Mouse (Mus musculus): ENCODE results near the gene Als2cr12. TPM values are rescaled to one million over a fixed set of nuclear protein-coding genes. Genes with fewer than 3 reads are reported as not detected.
"Not testable (repeated sequence)": the region's sequence is repeated elsewhere in the genome, so short reads cannot be mapped to it uniquely, and the experiment has no call there.

The Als2cr12 gene
- polyA plus RNA-seq, 1 experiment from 2014 or later = not detected

DNA sequence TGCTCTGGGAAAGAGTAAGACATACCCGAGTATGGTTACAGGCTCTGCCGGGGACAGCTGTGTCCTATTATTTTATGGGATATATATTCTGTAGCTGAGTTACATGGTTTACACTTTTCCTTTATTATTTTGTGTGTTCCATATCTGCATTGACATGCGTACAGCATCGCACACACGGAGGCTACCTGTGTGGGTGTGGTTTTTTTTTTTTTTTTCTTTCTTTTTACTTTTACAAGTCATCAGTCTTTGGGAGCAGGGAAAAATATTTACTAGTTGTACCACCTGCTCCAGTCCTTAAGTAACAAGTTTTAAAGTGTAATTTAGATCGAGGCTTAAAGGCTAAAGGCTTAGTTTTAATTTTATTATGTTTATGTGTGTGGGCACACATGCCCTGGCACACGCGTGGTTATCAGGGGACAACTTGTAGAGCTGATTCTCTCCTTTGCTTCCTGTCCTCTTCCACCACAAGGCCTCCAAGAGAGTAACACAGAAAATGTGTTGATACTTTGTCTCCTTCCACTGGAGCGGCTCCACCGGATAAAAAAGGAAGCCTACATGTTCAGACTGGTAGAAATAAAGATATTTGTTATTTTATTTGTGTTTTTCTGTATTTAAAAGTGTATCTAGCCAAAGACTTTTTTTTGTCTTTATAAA lies 15.0 kb upstream of the Als2cr12 start:
- Histone ChIP-seq H3K9me3 (no peaks in the 10 kb centered on the region), H3K27me3 (replicated peaks) (no peaks in the 10 kb centered on the region), H3K4me1 (peaks cover 30% of the 10 kb centered on the region), H3K9ac (peak overlapping the region; percentile 88), H3K27ac (replicated peaks) (peak overlapping the region; percentile 99), H3K4me2 (peak overlapping the region; percentile 85), H3K36me3 (peaks cover 17% of the 10 kb centered on the region), H3K4me3 (peak overlapping the region; percentile 78)
- ATAC-seq (ENCODE audit: extremely low read depth, insufficient number of reproducible peaks, low FRiP score, low TSS enrichment) = no peak
- 45% methylated on average over 10 of the region's 10 CpGs for WGBS

DNA sequence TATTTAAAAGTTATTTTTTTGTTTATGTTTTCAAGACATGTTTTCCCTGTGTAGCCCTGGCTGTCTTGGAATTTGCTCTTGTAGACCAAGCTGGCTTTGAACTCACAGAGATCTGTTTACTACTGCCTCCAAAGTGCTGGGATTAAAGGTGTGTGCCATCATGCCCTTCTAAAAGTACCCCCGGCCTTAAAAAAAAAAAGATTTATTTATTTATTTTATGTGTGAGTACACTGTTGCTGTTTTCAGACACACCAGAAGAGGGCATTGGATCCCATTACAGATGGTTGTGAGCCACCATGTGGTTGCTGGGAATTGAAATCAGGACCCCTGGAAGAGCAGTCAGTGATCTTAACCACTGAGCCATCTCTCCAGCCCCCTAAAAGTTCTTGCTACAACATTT lies 14.3 kb upstream of the Als2cr12 start:
- not testable (repeated sequence) for H3K36me3 ChIP-seq; H3K9ac ChIP-seq; H3K27me3 ChIP-seq (replicated peaks); H3K4me2 ChIP-seq; ATAC-seq (ENCODE audit: extremely low read depth, insufficient number of reproducible peaks, low FRiP score, low TSS enrichment); H3K9me3 ChIP-seq; H3K4me3 ChIP-seq; H3K27ac ChIP-seq (replicated peaks)
- WGBS = 76% methylated on average over 1 of the region's 1 CpGs
- peaks cover 22% of the 10 kb centered on the region for H3K4me1 ChIP-seq

DNA sequence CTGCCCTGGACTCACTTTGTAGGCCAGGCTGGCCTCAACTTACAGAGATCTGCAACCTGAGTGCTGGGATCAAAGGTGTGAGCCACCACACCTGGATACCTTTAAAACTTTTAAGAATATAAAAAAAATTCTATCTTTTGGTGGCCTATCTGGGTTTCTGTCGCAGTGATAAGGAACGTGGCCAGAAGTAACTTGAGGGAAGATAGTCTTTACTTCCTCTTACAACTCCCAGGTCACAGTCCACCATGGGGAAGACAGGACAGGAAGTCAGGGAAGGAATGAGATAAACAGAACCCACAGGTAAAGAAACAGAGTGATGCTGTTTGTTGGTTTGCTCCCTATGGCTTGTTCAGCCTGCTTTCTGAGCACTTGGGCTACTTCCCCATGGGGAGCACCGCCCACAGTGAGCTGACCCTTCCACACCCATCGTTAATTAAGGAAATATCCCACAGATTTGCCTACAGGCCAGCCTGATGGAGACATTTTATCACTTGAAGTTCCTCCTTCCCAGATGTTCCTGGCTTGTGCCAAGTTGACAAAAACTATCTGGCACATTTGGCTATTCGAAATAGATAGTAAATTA lies 4.9 kb upstream of the Als2cr12 start:
- not testable (repeated sequence) for H3K9me3 ChIP-seq; H3K9ac ChIP-seq; H3K27me3 ChIP-seq (replicated peaks); H3K4me1 ChIP-seq; H3K36me3 ChIP-seq; H3K4me3 ChIP-seq; H3K27ac ChIP-seq (replicated peaks); ATAC-seq (ENCODE audit: extremely low read depth, insufficient number of reproducible peaks, low FRiP score, low TSS enrichment); H3K4me2 ChIP-seq
- WGBS = 62% methylated on average over 5 of the region's 5 CpGs

DNA sequence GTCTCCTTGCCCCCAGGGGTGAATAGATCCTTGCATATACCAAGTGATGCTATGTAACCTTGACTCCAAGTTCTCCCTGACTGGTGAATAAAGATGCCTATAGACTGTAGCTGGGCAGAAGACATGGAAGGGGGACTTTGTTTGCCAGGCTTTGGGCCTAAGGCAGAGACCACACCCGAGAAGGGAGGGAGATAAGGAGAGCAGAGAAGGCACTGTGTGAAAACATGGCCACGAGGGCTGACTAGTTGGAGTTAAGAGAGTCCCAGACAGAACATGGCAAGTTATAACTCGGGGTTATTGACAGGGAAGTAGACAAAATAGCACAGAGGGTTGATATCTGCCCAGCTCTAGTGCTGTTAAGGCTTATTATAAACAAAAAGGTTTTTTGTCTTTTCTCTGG lies 4.2 kb upstream of the Als2cr12 start:
- 33% methylated on average over 3 of the region's 3 CpGs for WGBS
- Histone ChIP-seq H3K4me3 (no peak overlapping the region), H3K4me2 (no peak overlapping the region), H3K27me3 (replicated peaks) (no peaks in the 10 kb centered on the region), H3K27ac (replicated peaks) (no peak overlapping the region), H3K9me3 (0 out of 2 replicates have a peak, but pooled peaks cover 3% of the 10 kb centered on the region), H3K4me1 (no peaks in the 10 kb centered on the region), H3K9ac (no peak overlapping the region), H3K36me3 (no peaks in the 10 kb centered on the region)
- ATAC-seq (ENCODE audit: extremely low read depth, insufficient number of reproducible peaks, low FRiP score, low TSS enrichment) = no peak

DNA sequence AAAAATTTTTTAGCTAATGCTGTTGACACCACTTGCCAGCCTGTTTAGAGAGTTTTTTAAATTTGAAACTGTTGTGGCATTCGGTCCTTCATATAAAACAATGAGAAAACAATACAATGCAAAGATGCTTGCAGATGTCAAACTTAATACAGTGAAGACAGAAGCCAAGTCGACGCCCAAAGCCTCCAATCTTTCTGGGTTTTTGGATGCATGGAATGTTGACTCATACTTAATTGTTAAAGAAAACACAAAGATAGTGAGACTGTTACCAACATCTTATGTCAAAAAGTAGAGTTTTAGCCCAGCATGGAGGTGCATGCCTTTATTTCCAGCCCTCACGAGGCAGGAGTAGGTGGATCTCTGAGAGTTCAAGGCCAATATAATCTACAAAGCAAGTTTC lies 3.0 kb upstream of the Als2cr12 start:
- no peak for ATAC-seq (ENCODE audit: extremely low read depth, insufficient number of reproducible peaks, low FRiP score, low TSS enrichment)

DNA sequence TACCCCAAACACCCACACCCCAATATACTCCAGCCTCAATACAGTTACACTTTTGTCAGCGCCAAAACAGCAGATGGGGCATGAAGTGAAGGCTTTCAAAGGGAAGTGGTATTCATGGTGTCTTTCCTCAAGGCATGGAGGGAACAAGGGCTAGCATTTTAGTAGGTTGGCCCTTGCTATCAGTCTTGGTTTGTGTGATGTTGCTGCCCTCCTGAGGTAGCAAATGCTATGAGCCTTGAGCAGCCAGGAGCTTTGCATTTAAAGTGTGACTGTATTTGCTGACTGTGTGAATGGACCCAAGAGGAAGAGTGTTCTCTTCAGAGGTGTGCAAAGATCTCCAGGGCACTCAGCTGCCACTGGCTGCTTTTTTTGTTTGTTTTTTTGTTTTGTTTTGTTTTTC lies 1.8 kb upstream of the Als2cr12 start:
- not testable (repeated sequence) for H3K4me2 ChIP-seq; H3K27ac ChIP-seq (replicated peaks); H3K9ac ChIP-seq; H3K4me3 ChIP-seq; H3K4me1 ChIP-seq; H3K36me3 ChIP-seq; H3K9me3 ChIP-seq; ATAC-seq (ENCODE audit: extremely low read depth, insufficient number of reproducible peaks, low FRiP score, low TSS enrichment); H3K27me3 ChIP-seq (replicated peaks)
- 61% methylated on average over 1 of the region's 1 CpGs for WGBS

More for the DNA sequence above, 3.0 kb upstream of the Als2cr12 start:
- no peak overlapping the region for H3K4me2 ChIP-seq
- WGBS = 80% methylated on average over 4 of the region's 4 CpGs
- no peak overlapping the region for H3K9ac ChIP-seq
- no peaks in the 10 kb centered on the region for H3K4me1 ChIP-seq
- H3K27ac ChIP-seq (replicated peaks) = no peak overlapping the region
- no peaks in the 10 kb centered on the region for H3K36me3 ChIP-seq
- no peaks in the 10 kb centered on the region for H3K9me3 ChIP-seq
- H3K27me3 ChIP-seq (replicated peaks) = no peaks in the 10 kb centered on the region
- no peak overlapping the region for H3K4me3 ChIP-seq

DNA sequence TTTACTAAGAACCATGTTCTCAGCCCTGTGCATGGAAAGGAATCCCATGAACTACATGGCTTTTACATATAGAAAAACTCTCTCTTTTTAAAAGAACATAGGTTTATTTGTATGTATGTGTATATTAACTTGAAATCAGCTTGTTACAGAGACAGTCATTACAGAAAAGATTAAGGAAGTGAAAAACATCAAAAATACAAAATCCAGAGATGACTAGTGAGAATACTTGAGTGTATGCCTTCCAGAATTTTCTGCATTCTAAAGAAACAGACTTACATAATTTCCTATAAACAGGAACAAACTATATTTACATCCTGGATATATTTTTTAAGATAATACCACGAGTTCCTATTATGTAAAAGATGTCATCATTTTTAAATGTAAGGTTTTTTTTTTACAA lies 2.1 kb downstream of the Als2cr12 start:
- Histone ChIP-seq H3K36me3 (no peaks in the 10 kb centered on the region), H3K27me3 (replicated peaks) (no peaks in the 10 kb centered on the region), H3K4me1 (no peaks in the 10 kb centered on the region), H3K4me2 (no peak overlapping the region), H3K4me3 (no peak overlapping the region), H3K9me3 (no peaks in the 10 kb centered on the region), H3K27ac (replicated peaks) (no peak overlapping the region), H3K9ac (no peak overlapping the region)
- ATAC-seq (ENCODE audit: extremely low read depth, insufficient number of reproducible peaks, low FRiP score, low TSS enrichment) = no peak
- WGBS = 64% methylated on average over 1 of the region's 1 CpGs

DNA sequence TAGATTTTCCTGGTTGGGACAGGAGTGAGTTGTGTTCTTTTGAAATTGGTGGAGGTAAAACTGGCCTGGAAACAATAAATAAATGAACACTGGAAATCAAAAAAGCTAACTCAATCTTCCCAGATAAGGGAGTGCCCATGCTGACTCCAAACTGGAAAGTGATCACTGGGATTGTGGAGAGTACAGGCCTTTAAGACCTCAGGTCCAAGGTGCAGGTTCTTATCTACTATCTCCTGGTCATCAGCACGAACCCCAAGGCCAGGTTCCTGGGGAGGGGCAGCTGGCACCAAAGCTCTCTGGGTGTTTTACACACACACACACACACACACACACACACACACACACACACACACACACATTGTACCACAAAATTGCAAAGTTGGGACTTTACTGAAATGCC lies 4.1 kb downstream of the Als2cr12 start:
- H3K4me1 ChIP-seq; ATAC-seq (ENCODE audit: extremely low read depth, insufficient number of reproducible peaks, low FRiP score, low TSS enrichment); H3K9me3 ChIP-seq; H3K36me3 ChIP-seq; H3K4me2 ChIP-seq; H3K27ac ChIP-seq (replicated peaks); H3K4me3 ChIP-seq; H3K9ac ChIP-seq; H3K27me3 ChIP-seq (replicated peaks): not testable (repeated sequence)
- WGBS = 25% methylated on average over 1 of the region's 1 CpGs

DNA sequence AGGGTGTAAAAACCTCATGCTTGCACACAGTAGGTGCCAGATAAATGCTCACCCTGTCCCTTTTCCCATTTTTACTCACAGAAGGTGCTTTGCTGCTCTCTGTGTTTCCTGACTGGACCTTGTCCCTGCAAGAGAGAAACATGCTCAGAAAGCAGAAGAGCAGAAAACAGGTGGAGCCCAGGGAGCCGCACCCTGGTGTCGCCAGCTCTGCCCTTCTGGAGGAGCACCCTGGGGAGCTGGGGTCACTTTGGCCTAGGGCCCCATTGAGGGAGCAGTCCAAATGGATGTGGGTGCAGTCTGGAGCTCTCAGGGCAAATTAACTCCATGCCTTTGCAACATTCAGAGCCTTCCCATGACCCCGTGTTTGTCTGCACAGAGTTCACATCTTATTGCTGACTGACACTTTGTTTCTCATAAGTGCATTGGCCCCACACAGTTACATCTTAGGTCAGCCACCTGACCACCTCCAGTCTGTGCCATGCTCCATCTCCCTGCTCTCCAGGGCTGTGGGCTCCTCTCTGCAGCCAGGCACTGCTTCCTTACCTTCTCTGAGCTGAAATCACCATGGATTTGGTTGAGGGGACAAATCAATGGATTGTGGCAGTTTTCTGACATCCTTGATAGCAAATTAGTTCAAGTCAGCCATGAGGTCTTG lies 4.8 kb downstream of the Als2cr12 start:
- WGBS = 60% methylated on average over 2 of the region's 3 CpGs
- H3K4me2 ChIP-seq; H3K4me3 ChIP-seq; H3K9me3 ChIP-seq; ATAC-seq (ENCODE audit: extremely low read depth, insufficient number of reproducible peaks, low FRiP score, low TSS enrichment); H3K27me3 ChIP-seq (replicated peaks); H3K27ac ChIP-seq (replicated peaks); H3K9ac ChIP-seq; H3K36me3 ChIP-seq; H3K4me1 ChIP-seq: not testable (repeated sequence)

DNA sequence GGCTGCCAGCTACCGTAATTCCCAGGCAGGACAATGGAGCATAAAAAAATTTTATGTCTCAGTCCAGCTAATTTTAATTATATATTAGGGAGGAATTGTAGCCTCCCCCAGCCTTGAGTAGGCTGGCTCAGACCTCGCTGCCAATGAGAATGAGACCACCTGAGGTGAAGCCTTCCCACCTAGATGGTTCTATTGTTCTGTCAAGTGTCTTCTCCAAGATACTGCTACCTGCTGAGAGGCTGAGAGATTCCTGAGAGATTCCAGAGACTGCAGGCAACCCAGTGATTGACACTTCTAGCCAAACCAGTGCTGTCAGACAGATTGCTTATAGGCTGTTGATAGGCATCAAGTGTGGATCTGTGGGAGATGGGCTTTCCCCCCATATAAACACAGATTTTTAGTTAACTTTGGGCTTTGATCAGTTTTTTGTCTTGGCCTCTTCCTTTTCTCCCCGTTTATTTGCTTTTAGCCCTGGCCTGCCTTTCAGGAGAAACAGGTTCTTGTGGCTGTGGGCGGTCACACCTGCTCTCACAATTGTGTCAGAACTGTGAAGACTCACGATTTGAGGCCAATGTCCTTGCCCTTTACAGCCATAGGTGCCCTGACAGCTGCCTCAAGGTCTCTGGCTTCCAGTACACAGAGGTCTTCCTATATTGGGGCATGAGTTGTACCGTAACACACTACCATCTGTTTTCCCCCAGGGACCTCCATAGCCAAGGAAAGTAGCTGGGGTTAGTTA lies 5.6 kb downstream of the Als2cr12 start:
- Histone ChIP-seq H3K36me3 (no peaks in the 10 kb centered on the region), H3K27me3 (replicated peaks) (no peaks in the 10 kb centered on the region), H3K9ac (no peak overlapping the region), H3K27ac (replicated peaks) (no peak overlapping the region), H3K4me1 (no peaks in the 10 kb centered on the region), H3K4me2 (no peak overlapping the region), H3K4me3 (no peak overlapping the region), H3K9me3 (peaks cover 4% of the 10 kb centered on the region; the same call in 1 of the 2 replicates)
- WGBS = 63% methylated on average over 6 of the region's 6 CpGs
- no peak for ATAC-seq (ENCODE audit: extremely low read depth, insufficient number of reproducible peaks, low FRiP score, low TSS enrichment)

DNA sequence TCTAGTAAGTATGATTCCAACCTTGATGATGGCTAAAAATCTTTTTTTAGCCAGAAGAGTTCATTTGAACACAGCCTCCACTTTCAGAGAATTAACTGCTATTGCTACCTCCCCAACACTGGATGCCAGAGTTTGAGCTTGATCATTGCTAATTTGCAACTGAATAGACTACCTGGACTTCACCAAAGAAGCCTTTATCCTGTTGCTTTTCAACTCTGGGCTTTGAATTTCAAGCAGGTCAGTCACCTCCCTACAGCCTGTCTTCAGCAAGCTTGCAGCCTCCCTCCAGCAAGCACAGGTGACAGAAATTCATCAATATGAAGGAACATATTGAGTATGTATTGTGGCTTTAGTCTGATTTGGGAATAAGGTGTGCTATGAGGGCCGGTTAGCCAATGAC lies 6.4 kb downstream of the Als2cr12 start:
- Histone ChIP-seq H3K4me2 (no peak overlapping the region), H3K36me3 (no peaks in the 10 kb centered on the region), H3K4me1 (no peaks in the 10 kb centered on the region), H3K27ac (replicated peaks) (no peak overlapping the region), H3K4me3 (no peak overlapping the region), H3K9me3 (peaks cover 4% of the 10 kb centered on the region; the same call in 1 of the 2 replicates), H3K9ac (no peak overlapping the region), H3K27me3 (replicated peaks) (no peaks in the 10 kb centered on the region)
- no peak for ATAC-seq (ENCODE audit: extremely low read depth, insufficient number of reproducible peaks, low FRiP score, low TSS enrichment)
- WGBS = 94% methylated on average over 1 of the region's 1 CpGs
